Mouse (Mus musculus): ENCODE data around the gene Arl4c. TPM values are rescaled to one million over a fixed set of nuclear protein-coding genes. Genes with fewer than 3 reads are reported as not detected.

The Arl4c gene
- polyA plus RNA-seq, 1 experiment from 2014 or later, result 5.7 TPM

- no peak for TF ChIP-seq EP300 (optimal IDR thresholded peaks at IDR 0.05)
- no peak for TF ChIP-seq CTCF (IDR thresholded peaks at IDR 0.05; ENCODE audit: low read depth)
- Histone ChIP-seq H3K36me3 (ENCODE audit: control insufficient read depth, insufficient read depth, low read length) (no peaks in the 10 kb centered on the region), H3K27me3 (ENCODE audit: control insufficient read depth, insufficient read depth, low read length) (no peaks in the 10 kb centered on the region), H3K4me3 (ENCODE audit: low read depth, low read length) (no peak overlapping the region), H3K9ac (ENCODE audit: low read length) (no peak overlapping the region), H3K9me3 (ENCODE audit: control insufficient read depth, low read length) (no peaks in the 10 kb centered on the region), H3K27ac (replicated peaks) (no peak overlapping the region), H3K4me1 (replicated peaks; ENCODE audit: control insufficient read depth, insufficient read depth) (no peaks in the 10 kb centered on the region), H3K4me2 (replicated peaks; ENCODE audit: low read depth) (no peak overlapping the region)
- no peak for ATAC-seq (ENCODE audit: low FRiP score, low TSS enrichment)
- WGBS, result 52% methylated on average over 1 of the region's 1 CpGs
- no peak for DNase-seq (ENCODE audit: low spot score)
Measured at GRCm38 (mm10) chr1:88725716-88726115, 23.7 kb upstream of the Arl4c start.

GRCm38 (mm10) chr1:88720626-88721229 is 18.7 kb upstream of the Arl4c start:
- DNase-seq (ENCODE audit: low spot score), result no peak
- Histone ChIP-seq H3K9ac (ENCODE audit: low read length) (no peak overlapping the region), H3K27ac (replicated peaks) (no peak overlapping the region), H3K4me2 (replicated peaks; ENCODE audit: low read depth) (no peak overlapping the region), H3K4me1 (replicated peaks; ENCODE audit: control insufficient read depth, insufficient read depth) (no peaks in the 10 kb centered on the region), H3K9me3 (ENCODE audit: control insufficient read depth, low read length) (no peaks in the 10 kb centered on the region), H3K27me3 (ENCODE audit: control insufficient read depth, insufficient read depth, low read length) (no peaks in the 10 kb centered on the region), H3K4me3 (ENCODE audit: low read depth, low read length) (no peak overlapping the region), H3K36me3 (ENCODE audit: control insufficient read depth, insufficient read depth, low read length) (no peaks in the 10 kb centered on the region)
- WGBS, result 38% methylated on average over 11 of the region's 11 CpGs
- TF ChIP-seq CTCF (IDR thresholded peaks at IDR 0.05; ENCODE audit: low read depth), result peak; percentile 39
- no peak for TF ChIP-seq EP300 (optimal IDR thresholded peaks at IDR 0.05)
- ATAC-seq (ENCODE audit: low FRiP score, low TSS enrichment), result no peak

DNA sequence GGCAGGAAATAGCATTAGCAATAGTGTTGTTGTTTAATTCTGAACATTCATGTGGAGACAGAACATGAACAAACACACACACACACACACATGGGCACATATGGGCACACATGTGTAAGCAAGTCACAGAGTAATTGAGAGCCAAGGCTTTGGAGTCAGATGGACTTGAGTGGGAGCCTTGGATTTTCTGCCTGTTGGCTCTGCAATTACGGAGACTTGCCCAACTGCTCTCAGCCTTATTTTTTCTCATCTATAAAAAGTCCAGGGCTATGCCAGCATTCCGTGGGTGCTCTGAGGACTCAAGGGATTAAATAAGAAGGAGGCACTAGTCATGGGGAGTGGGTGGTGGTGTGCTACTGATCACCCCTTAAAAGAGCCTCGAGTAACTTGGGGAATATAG is 16.5 kb upstream of the Arl4c start:
- no peak overlapping the region for H3K4me3 ChIP-seq (ENCODE audit: low read depth, low read length)
- 65% methylated on average over 3 of the region's 3 CpGs for WGBS
- no peaks in the 10 kb centered on the region for H3K27me3 ChIP-seq (ENCODE audit: control insufficient read depth, insufficient read depth, low read length)
- ATAC-seq (ENCODE audit: low FRiP score, low TSS enrichment), result no peak
- DNase-seq (ENCODE audit: low spot score), result no peak
- no peaks in the 10 kb centered on the region for H3K4me1 ChIP-seq (replicated peaks; ENCODE audit: control insufficient read depth, insufficient read depth)
- no peak overlapping the region for H3K9ac ChIP-seq (ENCODE audit: low read length)
- H3K36me3 ChIP-seq (ENCODE audit: control insufficient read depth, insufficient read depth, low read length), result no peaks in the 10 kb centered on the region
- H3K27ac ChIP-seq (replicated peaks), result no peak overlapping the region
- no peaks in the 10 kb centered on the region for H3K9me3 ChIP-seq (ENCODE audit: control insufficient read depth, low read length)
- no peak overlapping the region for H3K4me2 ChIP-seq (replicated peaks; ENCODE audit: low read depth)
- no peak for TF ChIP-seq EP300 (optimal IDR thresholded peaks at IDR 0.05)
- no peak for TF ChIP-seq CTCF (IDR thresholded peaks at IDR 0.05; ENCODE audit: low read depth)

DNA sequence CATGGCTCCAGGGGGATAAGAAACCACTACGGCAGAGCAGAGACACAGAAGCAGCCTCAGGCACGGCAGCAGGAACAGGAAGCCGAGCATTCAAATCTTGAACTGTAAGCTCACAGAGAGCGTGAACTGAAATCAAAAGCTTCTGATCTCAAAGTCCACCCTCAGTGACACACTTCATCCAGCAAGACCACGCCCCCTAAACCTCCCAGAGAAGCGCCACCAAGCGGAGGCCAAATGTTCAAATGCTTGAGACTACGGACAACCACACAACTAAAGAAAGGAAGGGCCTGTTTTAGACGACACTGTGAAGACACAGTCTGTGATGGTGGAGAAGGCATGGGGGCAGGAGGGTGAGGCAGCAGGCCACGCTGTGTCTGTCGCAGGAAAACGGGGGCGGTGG is 15.7 kb upstream of the Arl4c start:
- Histone ChIP-seq H3K9ac (ENCODE audit: low read length) (no peak overlapping the region), H3K4me3 (ENCODE audit: low read depth, low read length) (no peak overlapping the region), H3K4me1 (replicated peaks; ENCODE audit: control insufficient read depth, insufficient read depth) (no peaks in the 10 kb centered on the region), H3K27me3 (ENCODE audit: control insufficient read depth, insufficient read depth, low read length) (no peaks in the 10 kb centered on the region), H3K4me2 (replicated peaks; ENCODE audit: low read depth) (no peak overlapping the region), H3K9me3 (ENCODE audit: control insufficient read depth, low read length) (no peaks in the 10 kb centered on the region), H3K27ac (replicated peaks) (no peak overlapping the region), H3K36me3 (ENCODE audit: control insufficient read depth, insufficient read depth, low read length) (no peaks in the 10 kb centered on the region)
- no peak for DNase-seq (ENCODE audit: low spot score)
- TF ChIP-seq EP300 (optimal IDR thresholded peaks at IDR 0.05), result no peak
- 77% methylated on average over 13 of the region's 13 CpGs for WGBS
- ATAC-seq (ENCODE audit: low FRiP score, low TSS enrichment), result no peak

DNA sequence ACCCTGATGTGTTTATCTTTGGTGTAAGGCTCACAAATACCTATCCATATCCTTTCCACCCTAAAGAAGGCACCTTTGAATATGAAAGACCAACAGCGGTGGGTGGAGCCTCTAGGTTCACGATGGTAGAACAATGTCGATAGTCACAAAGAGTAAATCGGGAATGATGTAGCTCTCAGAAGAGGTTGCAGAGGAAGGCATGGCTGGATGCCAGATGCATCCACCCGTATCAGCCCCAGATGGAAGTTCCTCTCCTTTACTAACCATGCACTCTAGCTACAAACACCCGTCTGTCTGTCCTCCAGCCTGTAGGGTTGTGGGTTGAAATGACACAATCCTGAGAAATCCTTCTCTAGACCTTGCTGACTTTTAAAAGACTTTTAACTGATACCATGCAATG is 10.0 kb upstream of the Arl4c start:
- Histone ChIP-seq H3K4me2 (replicated peaks; ENCODE audit: low read depth) (no peak overlapping the region), H3K27ac (replicated peaks) (no peak overlapping the region), H3K4me3 (ENCODE audit: low read depth, low read length) (no peak overlapping the region), H3K36me3 (ENCODE audit: control insufficient read depth, insufficient read depth, low read length) (no peaks in the 10 kb centered on the region), H3K9ac (ENCODE audit: low read length) (no peak overlapping the region), H3K9me3 (ENCODE audit: control insufficient read depth, low read length) (no peaks in the 10 kb centered on the region), H3K27me3 (ENCODE audit: control insufficient read depth, insufficient read depth, low read length) (no peaks in the 10 kb centered on the region), H3K4me1 (replicated peaks; ENCODE audit: control insufficient read depth, insufficient read depth) (no peaks in the 10 kb centered on the region)
- no peak for TF ChIP-seq EP300 (optimal IDR thresholded peaks at IDR 0.05)
- no peak for TF ChIP-seq CTCF (IDR thresholded peaks at IDR 0.05; ENCODE audit: low read depth)
- 76% methylated on average over 6 of the region's 6 CpGs for WGBS
- no peak for DNase-seq (ENCODE audit: low spot score)
- no peak for ATAC-seq (ENCODE audit: low FRiP score, low TSS enrichment)

GRCm38 (mm10) chr1:88708646-88709305 is 6.8 kb upstream of the Arl4c start:
- TF ChIP-seq EP300 (optimal IDR thresholded peaks at IDR 0.05), result no peak
- no peak for TF ChIP-seq CTCF (IDR thresholded peaks at IDR 0.05; ENCODE audit: low read depth)
- Histone ChIP-seq H3K9ac (ENCODE audit: low read length) (no peak overlapping the region), H3K27ac (replicated peaks) (no peak overlapping the region), H3K36me3 (ENCODE audit: control insufficient read depth, insufficient read depth, low read length) (no peaks in the 10 kb centered on the region), H3K9me3 (ENCODE audit: control insufficient read depth, low read length) (no peaks in the 10 kb centered on the region), H3K27me3 (ENCODE audit: control insufficient read depth, insufficient read depth, low read length) (no peaks in the 10 kb centered on the region), H3K4me2 (replicated peaks; ENCODE audit: low read depth) (no peak overlapping the region), H3K4me3 (ENCODE audit: low read depth, low read length) (no peak overlapping the region), H3K4me1 (replicated peaks; ENCODE audit: control insufficient read depth, insufficient read depth) (no peaks in the 10 kb centered on the region)
- WGBS, result 75% methylated on average over 9 of the region's 9 CpGs
- DNase-seq (ENCODE audit: low spot score), result no peak
- ATAC-seq (ENCODE audit: low FRiP score, low TSS enrichment), result no peak
